Mouse (Mus musculus) heart, postnatal 0 days (tissue): ENCODE measurements around the gene Scg3. TPM values are rescaled to one million over a fixed set of nuclear protein-coding genes. Genes with fewer than 3 reads are reported as not detected.

Experiments used
- ATAC-seq: fragments of 200-750 bp; cut with Nextera tagmentation; 2 replicates; pipeline ENCODE4 v1.8.0; 2017; ENCODE audit warnings: low read depth, moderate number of reproducible peaks, moderate library complexity; ENCODE audit not compliant: insufficient read depth
- DNase-seq: peaks from one replicate; pipeline ENCODE4 v3.0.0-alpha.2; 2016; ENCODE audit warnings: low spot score
- H3K27ac ChIP-seq: fragments of 300-500 bp; sonication (generic); 2 replicates; pipeline ENCODE4 v1.5.1; 2014; ENCODE audit warnings: low read depth, mild to moderate bottlenecking
- H3K27me3 ChIP-seq: fragments of 300-500 bp; sonication (generic); 2 replicates; pipeline ENCODE4 v1.6.1; 2014; ENCODE audit warnings: low read length, mixed read lengths; ENCODE audit not compliant: control insufficient read depth, insufficient read depth
- H3K36me3 ChIP-seq: fragments of 300-500 bp; sonication (generic); replicated peaks from 2 replicates; pipeline ENCODE4 v1.6.1; 2014; ENCODE audit warnings: low read length, mixed read lengths; ENCODE audit not compliant: control insufficient read depth, insufficient read depth
- H3K4me1 ChIP-seq: fragments of 300-500 bp; sonication (generic); 2 replicates; pipeline ENCODE4 v1.6.1; 2014; ENCODE audit warnings: antibody characterized with exemption; ENCODE audit not compliant: control insufficient read depth, insufficient read depth
- H3K4me2 ChIP-seq: fragments of 300-500 bp; sonication (generic); 2 replicates; pipeline ENCODE4 v1.6.1; 2014; ENCODE audit warnings: low read depth, mild to moderate bottlenecking, low read length, moderate library complexity
- H3K4me3 ChIP-seq: fragments of 300-500 bp; sonication (generic); 2 replicates; pipeline ENCODE4 v1.5.1; 2014; ENCODE audit warnings: low read depth, low read length
- H3K9ac ChIP-seq: fragments of 300-500 bp; sonication (generic); replicated peaks from 2 replicates; pipeline ENCODE4 v1.6.1; 2014; ENCODE audit warnings: low read depth, low read length, mixed read lengths
- H3K9me3 ChIP-seq: fragments of 300-500 bp; sonication (generic); replicated peaks from 2 replicates; pipeline ENCODE4 v1.6.1; 2016; ENCODE audit warnings: low read length; ENCODE audit not compliant: control insufficient read depth
- CTCF ChIP-seq: IDR thresholded peaks from 2 replicates; pipeline ENCODE4 v1.5.1; 2016; ENCODE audit warnings: antibody characterized with exemption, control low read depth, low read depth
- EP300 ChIP-seq: IDR thresholded peaks from 2 replicates; pipeline ENCODE4 v1.6.1; 2016; ENCODE audit warnings: antibody characterized with exemption, low read depth
- WGBS: fragments of 180-500 bp; shearing (Covaris S2); extraction: QIAGEN DNeasy Blood & Tissue Kit; methylation state at CpG from one replicate; pipeline ENCODE4 v1.1.7; 2014; 5-methylcytosine and 5-hydroxymethylcytosine counted together
- polyA plus RNA-seq: library from polyadenylated mRNA; unstranded; fragments of >200 nt; fragmentation: Nextera tagmentation; extraction: Ambion mirVana; gene quantifications from 2 replicates; pipeline ENCODE4 v1.2.1, GENCODE M21; 2015
- total RNA-seq: library from RNA; depleted of rRNA; stranded (reverse); fragments of >200 nt; gene quantifications from 2 replicates; pipeline ENCODE4 v1.2.3, GENCODE M21; 2014; ENCODE audit warnings: low replicate concordance

Scg3 gene
- total and polyA plus RNA-seq, 2 experiments from 2014 or later, result 0.36 TPM; not detected in 1

DNA sequence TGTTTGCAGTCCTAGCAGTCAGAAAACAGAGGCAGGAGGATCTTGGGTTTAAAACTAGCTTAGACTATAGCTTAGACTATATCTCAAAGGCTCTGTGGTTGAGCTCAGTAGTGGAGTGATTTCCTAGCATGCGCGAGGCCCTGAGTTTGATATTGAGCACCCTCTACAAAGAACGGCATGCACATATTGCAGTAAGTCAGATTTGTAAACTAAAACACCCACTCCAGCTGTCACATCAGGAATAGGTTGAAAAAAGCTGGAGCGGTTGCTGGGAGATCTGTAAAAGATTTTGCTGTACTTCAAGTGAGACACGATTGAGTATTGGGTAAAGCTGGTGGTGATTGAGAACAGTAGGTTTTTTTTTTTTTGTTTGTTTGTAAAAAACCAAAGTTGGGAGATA is 3.2 kb downstream of the Scg3 start:
- no peak overlapping the region for H3K4me2 ChIP-seq
- H3K36me3 ChIP-seq, result no peaks in the 10 kb centered on the region
- TF ChIP-seq CTCF (no peak), EP300 (no peak)
- no peaks in the 10 kb centered on the region for H3K9me3 ChIP-seq
- WGBS, result 80% methylated on average over 5 of the region's 5 CpGs
- H3K9ac ChIP-seq, result no peak overlapping the region
- 0 out of 2 replicates have a peak, but pooled peaks cover 9% of the 10 kb centered on the region for H3K4me1 ChIP-seq
- H3K4me3 ChIP-seq, result no peak overlapping the region
- no peak for ATAC-seq
- DNase-seq, result no peak
- peaks cover 3% of the 10 kb centered on the region; the same call in 1 of the 2 replicates for H3K27me3 ChIP-seq
- H3K27ac ChIP-seq, result no peak overlapping the region

DNA sequence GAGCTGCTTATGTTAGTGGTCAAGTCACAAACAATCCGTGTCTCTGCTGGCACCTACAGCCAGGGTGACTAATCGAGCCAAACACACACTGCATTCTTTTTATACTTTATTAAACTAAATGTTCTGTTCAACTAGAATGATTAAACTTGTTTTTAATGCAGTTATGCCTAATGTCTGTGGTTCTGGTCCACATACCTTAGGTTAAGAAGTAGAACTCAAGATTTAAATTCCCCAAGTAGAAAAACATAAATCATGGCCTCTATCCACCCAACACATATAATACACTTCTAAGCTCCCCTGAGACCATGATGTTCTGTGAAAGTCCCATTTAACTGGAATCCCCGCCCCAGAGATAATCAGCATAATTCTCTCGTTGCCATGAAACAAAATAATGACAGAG is 4.2 kb downstream of the Scg3 start:
- ATAC-seq (no peak), DNase-seq (no peak)
- Histone ChIP-seq H3K36me3 (no peaks in the 10 kb centered on the region), H3K27me3 (peaks cover 3% of the 10 kb centered on the region; the same call in 1 of the 2 replicates), H3K9me3 (no peaks in the 10 kb centered on the region), H3K4me2 (no peak overlapping the region), H3K27ac (no peak overlapping the region), H3K9ac (no peak overlapping the region), H3K4me3 (no peak overlapping the region), H3K4me1 (0 out of 2 replicates have a peak, but pooled peaks cover 9% of the 10 kb centered on the region)
- 54% methylated on average over 4 of the region's 4 CpGs for WGBS
- TF ChIP-seq EP300 (no peak), CTCF (no peak)

DNA sequence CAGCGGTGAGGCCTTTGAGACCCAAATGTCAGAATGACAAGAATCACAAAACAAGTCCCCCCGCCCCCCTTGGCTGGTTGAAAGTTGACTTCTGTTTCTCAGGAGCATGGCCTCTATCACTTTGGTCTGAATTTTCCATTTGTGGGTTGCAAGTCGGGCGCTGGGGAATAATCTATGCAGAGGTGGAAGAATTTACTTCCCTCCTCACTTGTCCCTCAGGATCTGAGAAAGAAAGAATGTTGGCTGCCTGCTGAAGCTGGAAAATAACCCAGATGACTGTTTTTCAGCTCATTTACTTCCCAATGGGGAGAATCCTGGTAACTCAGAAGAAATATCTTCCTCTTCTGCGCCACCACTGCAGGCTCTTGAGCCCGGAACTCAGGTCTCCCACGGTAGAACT is 5.5 kb downstream of the Scg3 start:
- Histone ChIP-seq H3K9me3 (no peaks in the 10 kb centered on the region), H3K36me3 (no peaks in the 10 kb centered on the region), H3K9ac (no peak overlapping the region), H3K27ac (no peak overlapping the region), H3K4me1 (0 out of 2 replicates have a peak, but pooled peaks cover 6% of the 10 kb centered on the region), H3K4me3 (no peak overlapping the region), H3K4me2 (no peak overlapping the region), H3K27me3 (no peaks in the 10 kb centered on the region)
- DNase-seq (no peak), ATAC-seq (no peak)
- WGBS, result 70% methylated on average over 7 of the region's 7 CpGs
- no peak for TF ChIP-seq EP300
- no peak for TF ChIP-seq CTCF

DNA sequence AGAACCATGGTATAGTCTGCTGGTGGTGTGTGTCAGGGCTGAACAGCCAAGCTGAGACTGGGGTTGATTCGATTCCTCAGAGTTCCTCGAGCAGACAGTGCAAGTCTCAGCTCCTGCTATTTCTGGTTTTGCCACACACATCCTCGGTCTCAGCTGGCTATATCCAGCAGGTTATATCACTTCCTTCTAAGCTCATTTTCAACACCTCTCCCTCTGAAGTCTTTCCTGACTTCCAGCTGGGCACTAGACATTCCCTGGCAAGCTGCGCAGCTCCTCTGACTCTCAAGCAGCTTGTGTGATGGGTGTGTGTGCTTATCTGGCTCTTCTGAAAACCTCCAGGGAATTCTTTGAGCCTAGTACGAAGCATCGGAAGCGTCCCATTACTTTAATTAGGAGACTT is 7.6 kb downstream of the Scg3 start:
- no peaks in the 10 kb centered on the region for H3K27me3 ChIP-seq
- 0 out of 2 replicates have a peak, but pooled peaks cover 6% of the 10 kb centered on the region for H3K4me1 ChIP-seq
- H3K9me3 ChIP-seq, result no peaks in the 10 kb centered on the region
- ATAC-seq (peak; percentile 55), DNase-seq (peak; percentile 50)
- no peak overlapping the region for H3K27ac ChIP-seq
- WGBS, result 11% methylated on average over 7 of the region's 7 CpGs
- TF ChIP-seq CTCF (no peak), EP300 (no peak)
- H3K4me3 ChIP-seq, result no peak overlapping the region
- no peak overlapping the region for H3K4me2 ChIP-seq
- H3K9ac ChIP-seq, result no peak overlapping the region
- no peaks in the 10 kb centered on the region for H3K36me3 ChIP-seq

GRCm38 (mm10) chr9:75672769-75673168 is 11.1 kb downstream of the Scg3 start:
- no peak for DNase-seq
- Histone ChIP-seq H3K9ac (no peak overlapping the region), H3K4me2 (no peak overlapping the region), H3K27me3 (no peaks in the 10 kb centered on the region), H3K9me3 (no peaks in the 10 kb centered on the region), H3K36me3 (no peaks in the 10 kb centered on the region), H3K4me1 (0 out of 2 replicates have a peak, but pooled peaks cover 6% of the 10 kb centered on the region), H3K4me3 (no peak overlapping the region), H3K27ac (no peak overlapping the region)
- TF ChIP-seq EP300 (no peak), CTCF (no peak)
- WGBS, result 68% methylated on average over 6 of the region's 6 CpGs
- ATAC-seq, result no peak

GRCm38 (mm10) chr9:75666612-75667011 is 17.2 kb downstream of the Scg3 start:
- no peaks in the 10 kb centered on the region for H3K36me3 ChIP-seq
- no peaks in the 10 kb centered on the region for H3K9me3 ChIP-seq
- peak; percentile 68 for ATAC-seq
- H3K27me3 ChIP-seq, result no peaks in the 10 kb centered on the region
- H3K4me3 ChIP-seq, result no peak overlapping the region
- 36% methylated on average over 5 of the region's 5 CpGs for WGBS
- H3K27ac ChIP-seq, result no peak overlapping the region
- no peaks in the 10 kb centered on the region for H3K4me1 ChIP-seq
- H3K9ac ChIP-seq, result no peak overlapping the region
- no peak overlapping the region for H3K4me2 ChIP-seq
- TF ChIP-seq CTCF (no peak), EP300 (no peak)
- peak; percentile 31 for DNase-seq
